Mouse (Mus musculus): ENCODE results near the gene Sptb. TPM values are rescaled to one million over a fixed set of nuclear protein-coding genes. Genes with fewer than 3 reads are reported as not detected.

The Sptb gene
- polyA plus RNA-seq, 1 experiment from 2014 or later: 77.6 TPM

DNA sequence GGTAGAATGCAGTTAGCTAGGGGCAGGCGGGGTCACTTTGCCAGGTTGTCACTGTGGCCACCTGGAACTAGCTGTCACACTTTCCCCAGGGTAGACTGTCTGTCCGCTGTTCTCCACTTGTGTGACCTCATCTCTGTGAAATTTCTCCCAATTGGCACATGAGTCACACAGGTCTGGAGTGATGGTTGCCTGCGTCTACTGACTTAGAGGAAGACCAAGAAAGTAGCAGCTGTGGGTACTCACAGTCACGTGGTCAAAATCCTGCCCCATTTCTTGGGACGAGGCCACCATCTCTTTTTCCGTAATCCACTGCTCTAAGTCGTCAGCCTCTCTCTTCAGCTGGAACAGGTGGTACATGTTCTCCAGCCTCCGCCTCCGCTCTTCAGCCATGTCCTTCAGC lies 106.6 kb downstream of the Sptb start:
- ATAC-seq (ENCODE audit: low read depth): no peak
- Histone ChIP-seq H3K9me3 (replicated peaks; ENCODE audit: control insufficient read depth, low read length) (no peaks in the 10 kb centered on the region), H3K4me3 (ENCODE audit: low read depth, low read length) (no peak overlapping the region), H3K27me3 (ENCODE audit: control insufficient read depth, insufficient read depth, low read depth, low read length) (no peaks in the 10 kb centered on the region), H3K4me1 (ENCODE audit: control insufficient read depth, low read depth, low read length) (no peaks in the 10 kb centered on the region), H3K4me2 (ENCODE audit: low read depth, low read length) (no peak overlapping the region), H3K27ac (ENCODE audit: low read length) (no peak overlapping the region), H3K9ac (ENCODE audit: low read depth, low read length) (no peak overlapping the region), H3K36me3 (ENCODE audit: control insufficient read depth, insufficient read depth) (peaks cover 97% of the 10 kb centered on the region)
- WGBS (ENCODE audit: insufficient replicate concordance): 91% methylated on average over 9 of the region's 9 CpGs

DNA sequence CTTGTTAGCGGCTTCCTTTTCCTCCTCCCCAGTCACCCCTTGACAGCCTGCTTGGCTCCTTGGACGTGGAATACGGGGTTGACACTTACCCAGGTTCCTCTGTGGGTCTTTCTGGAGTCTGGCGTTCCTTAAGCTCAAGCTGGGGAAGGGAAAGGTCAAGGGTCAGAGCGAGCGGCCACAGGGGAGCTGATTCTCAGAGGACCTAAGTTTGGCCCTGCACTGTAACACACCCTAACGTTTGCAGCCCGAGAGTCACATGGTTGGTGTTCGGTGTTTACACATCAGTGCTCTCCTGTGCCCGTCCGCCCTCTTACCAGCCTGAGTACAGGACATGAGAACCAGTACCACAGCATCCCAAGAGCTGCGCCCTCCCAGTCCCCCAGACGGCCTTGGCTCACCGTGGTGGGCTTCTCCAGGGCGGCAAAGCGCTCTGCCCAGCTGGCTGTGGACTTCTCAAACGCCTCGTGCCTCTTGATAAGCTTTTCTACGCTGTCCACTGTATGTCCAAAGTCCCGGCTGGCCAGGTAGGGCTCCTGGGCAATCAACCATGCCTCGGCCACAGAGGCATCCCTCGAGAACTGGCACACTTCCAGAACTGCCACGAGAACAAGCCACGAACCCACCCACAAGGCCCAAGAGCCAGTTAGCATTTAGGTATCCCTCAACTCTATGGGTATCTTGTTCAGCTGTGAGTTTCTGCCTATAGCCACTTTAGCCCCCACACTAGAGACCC lies 112.0 kb downstream of the Sptb start:
- Histone ChIP-seq H3K36me3 (ENCODE audit: control insufficient read depth, insufficient read depth) (peaks cover 79% of the 10 kb centered on the region), H3K27ac (ENCODE audit: low read length) (no peak overlapping the region), H3K4me1 (ENCODE audit: control insufficient read depth, low read depth, low read length) (peaks cover 38% of the 10 kb centered on the region), H3K9me3 (replicated peaks; ENCODE audit: control insufficient read depth, low read length) (no peaks in the 10 kb centered on the region), H3K9ac (ENCODE audit: low read depth, low read length) (no peak overlapping the region), H3K4me3 (ENCODE audit: low read depth, low read length) (no peak overlapping the region), H3K4me2 (ENCODE audit: low read depth, low read length) (no peak overlapping the region), H3K27me3 (ENCODE audit: control insufficient read depth, insufficient read depth, low read depth, low read length) (no peaks in the 10 kb centered on the region)
- ATAC-seq (ENCODE audit: low read depth): no peak
- WGBS (ENCODE audit: insufficient replicate concordance): 74% methylated on average over 24 of the region's 24 CpGs

DNA sequence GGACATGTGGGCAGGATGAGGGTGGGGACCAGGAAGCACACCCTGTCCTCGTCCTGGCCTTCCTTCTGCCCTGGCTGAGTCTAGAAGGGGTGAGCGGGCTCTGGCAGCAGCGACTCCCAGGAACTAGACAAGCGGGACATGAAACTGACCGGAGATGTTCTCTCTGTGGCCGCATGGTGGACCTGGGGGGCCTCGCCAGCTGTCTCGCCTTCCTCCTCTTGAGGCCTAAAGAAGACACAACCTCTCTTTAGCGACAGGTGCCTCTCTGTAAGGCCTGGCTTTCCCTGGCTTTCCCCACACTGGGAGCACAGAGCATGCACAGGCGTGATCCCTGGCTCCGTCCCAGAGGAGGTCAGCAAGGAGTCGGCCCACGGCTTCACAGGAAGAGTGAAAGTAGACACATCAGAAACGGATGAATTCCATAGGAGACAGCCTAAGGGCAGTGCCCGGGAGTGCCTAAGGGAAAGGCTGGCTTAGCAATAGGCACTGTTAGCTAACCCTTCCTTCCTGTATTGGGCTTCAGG lies 112.7 kb downstream of the Sptb start:
- no peak overlapping the region for H3K4me3 ChIP-seq (ENCODE audit: low read depth, low read length)
- WGBS (ENCODE audit: insufficient replicate concordance): 79% methylated on average over 15 of the region's 15 CpGs
- peaks cover 45% of the 10 kb centered on the region for H3K4me1 ChIP-seq (ENCODE audit: control insufficient read depth, low read depth, low read length)
- H3K36me3 ChIP-seq (ENCODE audit: control insufficient read depth, insufficient read depth): peaks cover 72% of the 10 kb centered on the region
- no peak overlapping the region for H3K4me2 ChIP-seq (ENCODE audit: low read depth, low read length)
- no peak for ATAC-seq (ENCODE audit: low read depth)
- no peak overlapping the region for H3K9ac ChIP-seq (ENCODE audit: low read depth, low read length)
- no peaks in the 10 kb centered on the region for H3K27me3 ChIP-seq (ENCODE audit: control insufficient read depth, insufficient read depth, low read depth, low read length)
- H3K27ac ChIP-seq (ENCODE audit: low read length): no peak overlapping the region
- H3K9me3 ChIP-seq (replicated peaks; ENCODE audit: control insufficient read depth, low read length): no peaks in the 10 kb centered on the region

DNA sequence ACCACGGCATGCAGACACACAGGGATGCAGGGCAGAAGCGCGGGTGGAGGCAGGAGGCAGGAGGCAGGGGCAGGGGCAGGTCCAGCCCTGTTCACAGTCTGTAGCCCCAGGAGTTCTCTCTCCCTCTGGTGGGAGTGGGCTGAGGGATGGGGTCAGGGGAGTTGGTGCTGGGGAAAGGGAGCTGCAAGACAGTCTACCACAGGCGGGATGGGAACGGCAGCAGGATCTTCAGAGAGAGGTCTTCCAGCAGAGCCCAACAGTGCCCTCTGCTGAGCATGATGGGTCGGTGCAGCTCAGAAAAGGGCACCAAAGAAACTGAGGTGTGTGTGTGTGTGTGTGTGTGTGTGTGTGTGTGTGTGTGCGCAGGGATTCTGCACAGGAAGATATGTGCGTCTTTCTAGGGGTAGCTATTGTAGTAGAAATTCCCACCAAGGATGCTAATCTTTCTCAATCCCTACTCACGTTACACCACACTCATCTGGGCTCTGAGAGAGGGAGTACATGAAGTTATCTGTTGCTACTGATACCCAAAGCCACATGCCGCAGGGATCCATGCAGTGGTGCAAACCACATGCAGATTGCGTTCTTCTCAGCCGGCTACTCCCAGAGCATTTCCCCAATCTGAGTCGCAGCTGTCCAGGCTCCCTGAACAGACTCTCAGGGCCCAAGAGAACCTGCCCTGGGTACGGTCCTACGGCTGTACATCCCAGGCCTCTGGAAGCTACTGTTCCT lies 113.9 kb downstream of the Sptb start:
- H3K4me2 ChIP-seq (ENCODE audit: low read depth, low read length): no peak overlapping the region
- H3K36me3 ChIP-seq (ENCODE audit: control insufficient read depth, insufficient read depth): peaks cover 60% of the 10 kb centered on the region
- H3K27ac ChIP-seq (ENCODE audit: low read length): no peak overlapping the region
- no peak overlapping the region for H3K4me3 ChIP-seq (ENCODE audit: low read depth, low read length)
- no peak overlapping the region for H3K9ac ChIP-seq (ENCODE audit: low read depth, low read length)
- peaks cover 48% of the 10 kb centered on the region for H3K4me1 ChIP-seq (ENCODE audit: control insufficient read depth, low read depth, low read length)
- H3K9me3 ChIP-seq (replicated peaks; ENCODE audit: control insufficient read depth, low read length): no peaks in the 10 kb centered on the region
- H3K27me3 ChIP-seq (ENCODE audit: control insufficient read depth, insufficient read depth, low read depth, low read length): no peaks in the 10 kb centered on the region
- no peak for ATAC-seq (ENCODE audit: low read depth)
- 46% methylated on average over 15 of the region's 15 CpGs for WGBS (ENCODE audit: insufficient replicate concordance)

DNA sequence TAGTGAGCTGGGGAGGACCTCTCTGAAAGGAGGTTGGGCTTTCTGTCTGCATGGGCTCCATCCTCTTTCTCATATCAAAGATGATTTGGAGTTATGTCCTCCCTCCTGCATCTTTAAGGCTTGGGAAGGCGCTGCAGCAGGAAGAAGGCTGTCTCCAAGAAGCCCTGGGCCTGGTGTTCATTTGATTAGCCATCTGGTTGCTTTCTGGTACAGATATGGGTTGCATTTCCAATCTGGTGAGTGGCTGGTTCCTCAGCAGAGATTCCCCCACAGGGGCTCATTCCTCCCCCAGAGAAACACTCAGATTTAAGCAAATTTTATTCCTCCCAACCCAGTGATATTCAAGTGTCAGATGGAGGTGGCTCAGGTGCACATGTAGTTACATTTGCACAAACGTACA lies 114.5 kb downstream of the Sptb start:
- Histone ChIP-seq H3K4me1 (ENCODE audit: control insufficient read depth, low read depth, low read length) (peaks cover 48% of the 10 kb centered on the region), H3K27ac (ENCODE audit: low read length) (no peak overlapping the region), H3K9ac (ENCODE audit: low read depth, low read length) (no peak overlapping the region), H3K4me2 (ENCODE audit: low read depth, low read length) (no peak overlapping the region), H3K36me3 (ENCODE audit: control insufficient read depth, insufficient read depth) (peaks cover 56% of the 10 kb centered on the region), H3K9me3 (replicated peaks; ENCODE audit: control insufficient read depth, low read length) (no peaks in the 10 kb centered on the region), H3K27me3 (ENCODE audit: control insufficient read depth, insufficient read depth, low read depth, low read length) (no peaks in the 10 kb centered on the region), H3K4me3 (ENCODE audit: low read depth, low read length) (no peak overlapping the region)
- ATAC-seq (ENCODE audit: low read depth): no peak
- WGBS (ENCODE audit: insufficient replicate concordance): 82% methylated on average over 2 of the region's 2 CpGs

DNA sequence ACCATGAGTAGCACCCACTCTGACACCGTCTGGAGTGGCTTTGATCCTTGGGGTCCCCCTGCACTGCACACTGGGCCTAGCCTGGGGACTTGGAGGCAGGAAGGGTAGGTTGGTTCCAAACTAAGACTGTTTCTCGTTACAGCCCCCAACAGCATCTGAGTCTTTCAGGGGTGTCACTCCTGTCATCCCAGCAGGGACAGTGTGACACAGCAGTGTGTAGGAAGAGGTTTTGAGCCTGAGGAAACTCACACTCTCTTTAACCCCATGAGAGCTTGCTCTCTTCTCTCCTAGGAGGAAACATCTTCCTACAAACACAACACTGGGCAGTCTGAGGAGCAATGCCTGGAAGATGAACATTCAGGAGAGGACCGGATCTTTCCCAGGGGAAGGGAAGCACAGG lies 115.8 kb downstream of the Sptb start:
- H3K9me3 ChIP-seq (replicated peaks; ENCODE audit: control insufficient read depth, low read length): no peaks in the 10 kb centered on the region
- ATAC-seq (ENCODE audit: low read depth): 0 out of 2 replicates have a peak, but pooled peaks have one; percentile 0
- H3K4me2 ChIP-seq (ENCODE audit: low read depth, low read length): peak overlapping the region; percentile 42; the same call in 1 of the 2 replicates
- no peak overlapping the region for H3K4me3 ChIP-seq (ENCODE audit: low read depth, low read length)
- H3K27ac ChIP-seq (ENCODE audit: low read length): peak overlapping the region; percentile 94
- H3K27me3 ChIP-seq (ENCODE audit: control insufficient read depth, insufficient read depth, low read depth, low read length): no peaks in the 10 kb centered on the region
- 68% methylated on average over 3 of the region's 3 CpGs for WGBS (ENCODE audit: insufficient replicate concordance)
- peaks cover 43% of the 10 kb centered on the region for H3K36me3 ChIP-seq (ENCODE audit: control insufficient read depth, insufficient read depth)
- peak overlapping the region; percentile 64 for H3K9ac ChIP-seq (ENCODE audit: low read depth, low read length)
- H3K4me1 ChIP-seq (ENCODE audit: control insufficient read depth, low read depth, low read length): peaks cover 48% of the 10 kb centered on the region

DNA sequence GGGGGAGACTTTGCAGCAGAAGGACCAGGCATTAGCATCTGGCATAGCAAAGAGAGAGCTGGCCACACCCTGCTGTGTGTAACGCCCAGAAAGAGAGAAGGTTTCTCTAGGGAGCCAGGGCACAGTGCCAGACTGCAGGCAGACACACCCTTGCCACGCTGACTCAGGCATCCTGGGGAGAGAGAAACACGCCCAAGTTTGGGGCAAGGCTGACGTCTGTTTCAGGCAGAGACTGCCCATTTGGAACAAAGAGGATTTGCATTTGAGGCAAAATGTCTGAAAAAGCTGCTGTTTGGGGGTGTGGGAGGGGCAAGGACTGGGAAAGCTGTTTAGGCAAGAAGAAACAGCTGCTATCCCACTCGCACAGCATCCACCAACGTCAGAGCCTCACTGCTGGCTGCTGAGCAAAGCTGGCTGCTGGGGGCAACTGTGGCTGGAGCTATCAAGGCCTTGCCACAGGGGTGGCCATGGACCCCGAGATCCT lies 116.5 kb downstream of the Sptb start:
- peak; percentile 91 for ATAC-seq (ENCODE audit: low read depth)
- Histone ChIP-seq H3K4me3 (ENCODE audit: low read depth, low read length) (peak overlapping the region; percentile 24; the same call in 1 of the 2 replicates), H3K4me2 (ENCODE audit: low read depth, low read length) (peak overlapping the region; percentile 42), H3K9ac (ENCODE audit: low read depth, low read length) (peak overlapping the region; percentile 64), H3K9me3 (replicated peaks; ENCODE audit: control insufficient read depth, low read length) (no peaks in the 10 kb centered on the region), H3K36me3 (ENCODE audit: control insufficient read depth, insufficient read depth) (peaks cover 36% of the 10 kb centered on the region), H3K27me3 (ENCODE audit: control insufficient read depth, insufficient read depth, low read depth, low read length) (no peaks in the 10 kb centered on the region; the same call in 1 of the 2 replicates), H3K27ac (ENCODE audit: low read length) (peak overlapping the region; percentile 94), H3K4me1 (ENCODE audit: control insufficient read depth, low read depth, low read length) (peaks cover 48% of the 10 kb centered on the region)
- 14% methylated on average over 7 of the region's 7 CpGs for WGBS (ENCODE audit: insufficient replicate concordance)

DNA sequence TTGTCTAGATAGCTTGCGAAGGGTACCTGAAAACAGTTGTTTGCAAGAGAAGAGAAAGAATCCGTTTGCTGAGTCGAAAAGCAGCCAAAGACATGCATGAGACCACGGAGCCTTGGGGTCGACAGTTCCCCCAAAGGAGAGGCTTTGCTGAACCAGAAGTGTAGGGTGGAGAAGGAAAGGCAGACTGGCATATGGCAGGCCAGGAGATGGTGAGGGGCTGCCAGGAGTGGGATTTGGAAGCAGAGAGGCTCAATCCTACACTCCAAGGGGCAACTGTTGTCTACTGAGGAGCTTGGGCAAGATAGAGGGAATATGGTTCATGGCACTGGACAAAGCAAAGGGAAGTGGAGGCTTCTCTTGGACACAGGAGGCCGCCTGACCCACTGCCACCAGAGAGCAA lies 117.1 kb downstream of the Sptb start:
- Histone ChIP-seq H3K9me3 (replicated peaks; ENCODE audit: control insufficient read depth, low read length) (no peaks in the 10 kb centered on the region), H3K9ac (ENCODE audit: low read depth, low read length) (peak overlapping the region; percentile 5; the same call in 1 of the 2 replicates), H3K27ac (ENCODE audit: low read length) (peak overlapping the region; percentile 94), H3K4me2 (ENCODE audit: low read depth, low read length) (peak overlapping the region; percentile 42), H3K36me3 (ENCODE audit: control insufficient read depth, insufficient read depth) (peaks cover 30% of the 10 kb centered on the region), H3K27me3 (ENCODE audit: control insufficient read depth, insufficient read depth, low read depth, low read length) (no peaks in the 10 kb centered on the region; the same call in 1 of the 2 replicates), H3K4me1 (ENCODE audit: control insufficient read depth, low read depth, low read length) (peaks cover 45% of the 10 kb centered on the region), H3K4me3 (ENCODE audit: low read depth, low read length) (no peak overlapping the region)
- 75% methylated on average over 6 of the region's 6 CpGs for WGBS (ENCODE audit: insufficient replicate concordance)
- ATAC-seq (ENCODE audit: low read depth): no peak

DNA sequence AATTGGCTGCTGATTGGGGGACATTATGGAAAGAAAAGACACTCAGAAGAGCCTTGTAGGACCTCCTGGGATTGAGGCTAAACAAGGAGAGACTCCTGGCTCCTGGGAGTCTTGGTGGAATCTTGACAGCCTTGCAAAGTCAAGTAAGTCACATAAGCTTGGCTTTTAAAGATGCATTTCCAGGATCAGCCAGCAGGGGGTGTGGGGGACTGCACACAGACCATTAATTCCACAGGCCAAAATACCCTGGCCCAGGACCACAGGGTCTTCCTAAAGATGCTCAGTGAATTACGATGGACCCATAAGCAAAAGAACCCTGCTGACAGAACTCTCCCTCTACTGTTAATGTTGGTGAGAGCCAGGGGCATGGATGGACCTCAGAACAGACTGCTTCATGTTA lies 118.1 kb downstream of the Sptb start:
- H3K27me3 ChIP-seq (ENCODE audit: control insufficient read depth, insufficient read depth, low read depth, low read length): no peaks in the 10 kb centered on the region; the same call in 1 of the 2 replicates
- H3K4me2 ChIP-seq (ENCODE audit: low read depth, low read length): no peak overlapping the region
- H3K9ac ChIP-seq (ENCODE audit: low read depth, low read length): no peak overlapping the region
- no peaks in the 10 kb centered on the region for H3K9me3 ChIP-seq (replicated peaks; ENCODE audit: control insufficient read depth, low read length)
- WGBS (ENCODE audit: insufficient replicate concordance): 41% methylated on average over 1 of the region's 1 CpGs
- H3K36me3 ChIP-seq (ENCODE audit: control insufficient read depth, insufficient read depth): peaks cover 20% of the 10 kb centered on the region
- peaks cover 38% of the 10 kb centered on the region for H3K4me1 ChIP-seq (ENCODE audit: control insufficient read depth, low read depth, low read length)
- ATAC-seq (ENCODE audit: low read depth): no peak
- H3K27ac ChIP-seq (ENCODE audit: low read length): no peak overlapping the region
- no peak overlapping the region for H3K4me3 ChIP-seq (ENCODE audit: low read depth, low read length)
